Mouse (Mus musculus) ES-E14 (cell line): ENCODE measurements around the gene Pigs. TPM values are rescaled to one million over a fixed set of nuclear protein-coding genes. Genes with fewer than 3 reads are reported as not detected.

Source experiments
- DNase-seq: peaks from one replicate; pipeline ENCODE4 v3.0.0-alpha.2; 2013; ENCODE audit warnings: low read depth, low spot score
- H3K27ac ChIP-seq: 2 replicates; pipeline ENCODE4 v1.5.1; 2012; ENCODE audit warnings: low read depth, mild to moderate bottlenecking, low read length, moderate library complexity, mixed read lengths; ENCODE audit not compliant: poor library complexity, insufficient read depth, severe bottlenecking
- H3K36me3 ChIP-seq: 2 replicates; pipeline ENCODE4 v1.6.1; 2012; ENCODE audit warnings: mild to moderate bottlenecking, low read length, moderate library complexity, mixed read lengths; ENCODE audit not compliant: control insufficient read depth, poor library complexity, insufficient read depth, severe bottlenecking
- H3K4me1 ChIP-seq, 2 experiments: fragments of 150-350 bp in 1 of 2; sonication (generic) in 1 of 2; 2 replicates each; pipeline ENCODE4 v1.6.1; 2012; ENCODE audit warnings: low read length in 2 of 2, mild to moderate bottlenecking in 1 of 2, mixed read lengths in 1 of 2; ENCODE audit not compliant: control insufficient read depth in 2 of 2, insufficient read depth in 2 of 2, poor library complexity in 1 of 2
- H3K4me3 ChIP-seq, 2 experiments: fragments of 150-350 bp in 1 of 2; sonication (generic) in 1 of 2; 2 replicates each; pipeline ENCODE4 v1.5.1; 2012; ENCODE audit warnings: low read length in 2 of 2, low read depth in 1 of 2, mild to moderate bottlenecking in 1 of 2, mixed read lengths in 1 of 2; ENCODE audit not compliant: insufficient read depth in 1 of 2, poor library complexity in 1 of 2, severe bottlenecking in 1 of 2
- H3K9ac ChIP-seq: 2 replicates; pipeline ENCODE4 v1.6.1; 2012; ENCODE audit warnings: low read depth, mild to moderate bottlenecking, low read length, mixed read lengths; ENCODE audit not compliant: poor library complexity, insufficient read depth, severe bottlenecking
- H3K9me3 ChIP-seq: fragments of 150-350 bp; sonication (generic); 2 replicates; pipeline ENCODE4 v1.6.1; 2012; ENCODE audit warnings: low read depth, mild to moderate bottlenecking, low read length; ENCODE audit not compliant: control insufficient read depth, insufficient read depth
- CHD2 ChIP-seq: IDR thresholded peaks from 2 replicates; pipeline ENCODE4 v1.6.1; 2014; ENCODE audit warnings: mild to moderate bottlenecking, low read depth, low read length, inconsistent platforms
- HCFC1 ChIP-seq: IDR thresholded peaks from 2 replicates; pipeline ENCODE4 v1.6.1; 2012; ENCODE audit warnings: low read length, inconsistent platforms, borderline replicate concordance; ENCODE audit not compliant: insufficient read depth
- MAFK ChIP-seq: IDR thresholded peaks from 2 replicates; pipeline ENCODE4 v1.6.1; 2014; ENCODE audit warnings: mild to moderate bottlenecking, low read depth, low read length, inconsistent platforms; ENCODE audit not compliant: insufficient read depth
- ZC3H11A ChIP-seq: IDR thresholded peaks from 2 replicates; pipeline ENCODE4 v1.6.1; 2012; ENCODE audit warnings: low read depth, mild to moderate bottlenecking, inconsistent platforms, low read length, borderline replicate concordance
- ZNF384 ChIP-seq: IDR thresholded peaks from 2 replicates; pipeline ENCODE4 v1.6.1; 2012; ENCODE audit warnings: low read depth, low read length, inconsistent platforms
- in situ Hi-C, 2 experiments: fragments of 600-800 bp; cut with MboI; formaldehyde crosslinking; loops; one replicate each; pipeline ENCODE4 v1.15.1; 2025; ENCODE audit warnings: low sequenced_read_pairs in 2 of 2, inconsistent platforms in 1 of 2; ENCODE audit not compliant: unreplicated experiment in 2 of 2
- total RNA-seq: library from RNA; depleted of rRNA; stranded (reverse); fragments of 300-350 nt; gene quantifications from 2 replicates; pipeline ENCODE4 v1.2.3, GENCODE M21; 2012

Pigs gene
- total RNA-seq, 1 experiment: 45.7 TPM

GRCm38 (mm10) chr11:78348474-78348873 lies 20.3 kb downstream of the Pigs start:
- no peak for DNase-seq
- Histone ChIP-seq H3K4me1 (peaks cover 2 to 26% of the 10 kb centered on the region in 2 experiments), H3K4me3 (no peak overlapping the region), H3K36me3 (peaks cover 3% of the 10 kb centered on the region; the same call in 1 of the 2 replicates), H3K9ac (no peak overlapping the region), H3K27ac (no peak overlapping the region), H3K9me3 (no peaks in the 10 kb centered on the region)
- TF ChIP-seq MAFK (no peak), ZNF384 (no peak), CHD2 (no peak), HCFC1 (no peak), ZC3H11A (no peak)
- in situ Hi-C loops: no loop called here

DNA sequence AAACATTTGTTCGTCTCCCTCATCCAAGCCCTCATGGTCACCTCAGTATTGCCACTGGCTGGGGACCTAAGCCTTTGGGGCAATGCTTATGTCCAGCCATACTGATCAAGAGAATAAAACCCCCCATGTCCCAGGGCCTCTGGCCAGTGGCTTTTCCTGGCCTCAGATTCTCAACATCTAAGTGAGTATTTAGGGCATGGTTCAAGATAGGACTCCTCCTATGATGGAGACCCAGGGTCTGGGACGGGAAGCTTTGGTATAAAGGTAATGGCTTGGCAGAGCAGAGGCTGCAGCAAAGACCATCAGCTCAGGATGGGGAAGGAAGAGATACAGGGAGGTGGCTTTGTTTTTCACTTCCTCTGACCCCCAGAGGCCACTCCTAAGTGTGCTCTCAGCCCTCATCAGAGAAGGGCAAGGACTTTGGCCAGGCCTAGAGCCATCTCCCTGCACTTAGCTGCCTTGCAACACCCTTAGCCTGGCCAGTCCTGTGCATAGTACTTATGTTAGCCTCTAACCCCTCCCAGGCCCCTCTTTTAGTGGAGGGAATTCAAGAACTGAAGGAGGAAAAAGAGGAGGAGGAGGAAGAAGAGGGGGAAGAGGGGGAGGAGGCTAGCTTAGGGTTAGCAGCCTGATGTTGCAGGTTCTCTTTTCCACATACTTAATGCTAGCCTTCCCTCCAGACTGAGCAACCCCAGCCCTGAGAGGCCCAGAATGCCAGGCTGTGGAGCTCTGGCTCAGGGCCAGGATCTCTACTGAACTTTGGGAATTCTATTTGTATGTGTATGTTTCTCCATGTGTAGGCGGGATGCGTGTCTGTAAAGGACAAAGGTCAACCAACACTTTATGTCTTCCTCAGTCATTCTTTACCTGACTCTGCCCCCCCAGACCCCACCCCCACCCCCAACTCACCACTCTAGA lies 21.5 kb downstream of the Pigs start:
- Histone ChIP-seq H3K9me3 (no peaks in the 10 kb centered on the region), H3K27ac (no peak overlapping the region), H3K4me1 (peaks cover 0 to 22% of the 10 kb centered on the region in 2 experiments; a peak in 3 of 4 replicates), H3K36me3 (peaks cover 3% of the 10 kb centered on the region; the same call in 1 of the 2 replicates), H3K4me3 (no peak overlapping the region), H3K9ac (no peak overlapping the region)
- in situ Hi-C loops: no loop called here
- no peak for TF ChIP-seq MAFK
- no peak for TF ChIP-seq ZNF384
- DNase-seq: no peak

DNA sequence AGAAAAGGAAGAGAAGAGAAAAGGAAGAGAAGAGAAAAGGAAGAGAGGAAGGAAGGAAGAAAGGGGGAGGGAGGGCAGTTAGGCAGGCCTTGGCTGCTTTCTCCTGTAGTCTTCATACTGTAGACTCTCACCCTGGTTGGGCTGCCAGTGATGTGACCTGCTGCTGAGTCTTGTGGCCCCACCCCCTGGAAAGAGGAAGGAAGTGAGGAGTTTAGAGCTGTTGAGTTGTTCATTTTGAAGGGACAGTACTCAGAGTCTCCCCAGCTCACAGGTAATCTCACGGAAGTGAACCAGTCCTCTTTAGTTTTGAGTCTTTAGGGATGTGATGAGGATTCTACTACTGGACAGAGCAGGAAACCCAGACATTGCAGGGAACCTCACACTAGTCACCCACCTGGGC lies 24.9 kb downstream of the Pigs start:
- Histone ChIP-seq H3K9ac (no peak overlapping the region), H3K27ac (no peak overlapping the region), H3K36me3 (peaks cover 3% of the 10 kb centered on the region; the same call in 1 of the 2 replicates), H3K9me3 (no peaks in the 10 kb centered on the region), H3K4me3 (no peak overlapping the region), H3K4me1 (peaks cover 0 to 11% of the 10 kb centered on the region in 2 experiments; a peak in 3 of 4 replicates)
- TF ChIP-seq MAFK (no peak), ZC3H11A (no peak), ZNF384 (no peak), CHD2 (no peak), HCFC1 (no peak)
- in situ Hi-C loops: no loop called here
- DNase-seq: no peak

DNA sequence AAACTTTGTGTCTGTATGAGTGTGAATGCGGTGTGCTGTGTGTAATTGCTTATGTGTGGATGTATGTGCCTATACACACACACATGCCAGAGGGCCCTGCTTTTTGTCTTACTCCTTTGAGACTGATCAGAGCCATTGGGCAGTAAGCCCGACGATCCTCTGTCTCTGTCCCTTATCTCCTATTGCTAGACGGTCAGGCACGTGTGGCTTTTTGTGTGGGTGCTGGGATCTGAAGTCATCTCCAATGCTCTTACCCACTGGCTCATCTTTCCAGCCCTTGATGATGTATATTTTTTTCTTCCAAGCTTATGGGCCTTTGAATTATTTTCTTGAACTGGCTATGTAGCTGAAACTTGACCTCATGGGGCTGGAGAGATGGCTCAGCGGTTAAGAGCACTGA lies 26.7 kb downstream of the Pigs start:
- Histone ChIP-seq H3K9me3 (no peaks in the 10 kb centered on the region), H3K27ac (no peak overlapping the region), H3K9ac (no peak overlapping the region), H3K36me3 (no peaks in the 10 kb centered on the region), H3K4me3 (no peak overlapping the region), H3K4me1 (peaks cover 0 to 15% of the 10 kb centered on the region in 2 experiments; a peak in 2 of 4 replicates)
- DNase-seq: no peak
- in situ Hi-C loops: no loop called here
- no peak for TF ChIP-seq ZNF384
- no peak for TF ChIP-seq CHD2
- no peak for TF ChIP-seq HCFC1
- no peak for TF ChIP-seq ZC3H11A
- no peak for TF ChIP-seq MAFK
